ENCODE assay signal across 8 mouse cellular contexts in the genomic region with DNA sequence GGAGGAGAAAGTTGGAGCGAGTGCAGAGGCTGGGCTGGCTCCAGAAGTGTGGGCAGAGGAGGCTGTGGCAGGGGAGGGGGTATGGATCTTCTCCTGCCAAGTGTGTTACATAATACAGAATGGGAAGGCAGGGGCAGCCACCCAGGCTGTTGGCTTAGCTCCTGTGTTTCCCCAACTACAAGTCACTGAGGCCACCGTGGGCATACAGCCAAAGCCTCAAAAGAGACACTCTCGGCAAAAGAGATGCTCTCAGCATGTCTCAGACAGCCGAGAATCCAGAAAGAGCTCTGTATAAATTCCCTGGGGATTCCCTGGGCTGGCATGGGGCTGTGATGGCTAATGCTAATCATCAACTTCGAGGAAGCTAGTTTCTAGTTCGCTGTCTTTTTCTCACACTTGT.
DNase-seq lines count a peak whose midpoint lies in the region; ATAC-seq and TF ChIP-seq lines count a peak whose summit lies in the region.

No protein-coding gene starts in this region.

- H3K79me2 ChIP-seq in CH12.LX (replicated peaks; ENCODE audit: control insufficient read depth, extremely low read depth, insufficient read depth, poor library complexity, severe bottlenecking) = no peaks in the 10 kb centered on the region

- ATAC-seq in forebrain, embryonic 13.5 days = peak; percentile 57; the same call in 1 of the 2 replicates
- no peak for ATAC-seq in liver, postnatal 0 days

- H3K4me2 ChIP-seq in forebrain, embryonic 13.5 days = no peak overlapping the region
- peak overlapping the region; percentile 64 for H3K4me2 ChIP-seq in CH12.LX (ENCODE audit: insufficient read depth, low read depth, poor library complexity, severe bottlenecking)
- no peak overlapping the region for H3K4me2 ChIP-seq in liver, postnatal 0 days (ENCODE audit: low read depth, low read length)

- TF ChIP-seq POLR2A in CH12.LX (IDR thresholded peaks at IDR 0.05; ENCODE audit: low read depth, low read length) = no peak

- no peak for DNase-seq in forebrain, embryonic 10.5 days (ENCODE audit: extremely low spot score, low spot score)
- peak; percentile 35 for DNase-seq in CH12.LX (ENCODE audit: extremely low read depth)
- peak; percentile 37 to 74 for DNase-seq in cerebellum, postnatal 4 days (ENCODE audit: low spot score in 2 of 2)
- DNase-seq in left cerebral cortex, postnatal 10 days (ENCODE audit: extremely low spot score in 1 of 2, low spot score in 2 of 2) = peak; percentile 48 to 58
- no peak for DNase-seq in testis, postnatal 10 days (ENCODE audit: low spot score)
- DNase-seq in kidney, postnatal 25 days = no peak
- no peak for DNase-seq in liver, postnatal 0 days

- no peaks in the 10 kb centered on the region for H3K9me3 ChIP-seq in forebrain, embryonic 13.5 days (replicated peaks)
- H3K9me3 ChIP-seq in forebrain, embryonic 10.5 days = no peaks in the 10 kb centered on the region
- H3K9me3 ChIP-seq in CH12.LX (replicated peaks; ENCODE audit: low read length) = peaks cover 3% of the 10 kb centered on the region
- H3K9me3 ChIP-seq in liver, postnatal 0 days (ENCODE audit: low read length) = no peaks in the 10 kb centered on the region

- TF ChIP-seq EP300 in CH12.LX (IDR thresholded peaks at IDR 0.05; ENCODE audit: low read length) = no peak
- no peak for TF ChIP-seq EP300 in liver, postnatal 0 days (IDR thresholded peaks at IDR 0.05; ENCODE audit: low read depth)

- H3K4me1 ChIP-seq in forebrain, embryonic 13.5 days = 0 out of 2 replicates have a peak, but pooled peaks cover 3% of the 10 kb centered on the region
- H3K4me1 ChIP-seq in forebrain, embryonic 10.5 days = no peaks in the 10 kb centered on the region
- peaks cover 19 to 35% of the 10 kb centered on the region in 2 experiments for H3K4me1 ChIP-seq in CH12.LX (ENCODE audit: control insufficient read depth in 1 of 2, insufficient read depth in 2 of 2)
- H3K4me1 ChIP-seq in liver, postnatal 0 days (ENCODE audit: insufficient read depth) = no peaks in the 10 kb centered on the region

- WGBS in forebrain, embryonic 13.5 days = 54% methylated on average over 6 of the region's 6 CpGs
- WGBS in forebrain, embryonic 10.5 days = 78% methylated on average over 6 of the region's 6 CpGs
- 73% methylated on average over 6 of the region's 6 CpGs for WGBS in liver, postnatal 0 days (ENCODE audit: insufficient replicate concordance)

- in situ Hi-C loops in CH12.LX (cut with MboI; ENCODE audit: low pct_ligation_motif_present, low pct_unique_long_range_greater_than_20kb, low sequenced_read_pairs) = no loop called here

- H3K27me3 ChIP-seq in forebrain, embryonic 13.5 days = no peaks in the 10 kb centered on the region; the same call in 1 of the 2 replicates
- H3K27me3 ChIP-seq in forebrain, embryonic 10.5 days (ENCODE audit: poor library complexity, severe bottlenecking) = no peaks in the 10 kb centered on the region
- peaks cover 2% of the 10 kb centered on the region for H3K27me3 ChIP-seq in CH12.LX (replicated peaks)
- no peaks in the 10 kb centered on the region for H3K27me3 ChIP-seq in liver, postnatal 0 days (ENCODE audit: insufficient read depth, low read length)

- intact Hi-C loops in left cerebral cortex, postnatal 10 days (cut with DNase I) = no loop called here

- no peaks in the 10 kb centered on the region for H3K36me3 ChIP-seq in forebrain, embryonic 13.5 days (ENCODE audit: poor library complexity, severe bottlenecking)
- no peaks in the 10 kb centered on the region for H3K36me3 ChIP-seq in forebrain, embryonic 10.5 days (replicated peaks)
- no peaks in the 10 kb centered on the region for H3K36me3 ChIP-seq in CH12.LX (replicated peaks in 1 of 2; ENCODE audit: control insufficient read depth in 1 of 2, insufficient read depth in 1 of 2, low read length in 1 of 2)
- no peaks in the 10 kb centered on the region for H3K36me3 ChIP-seq in liver, postnatal 0 days (replicated peaks; ENCODE audit: insufficient read depth, low read length)

- no peak overlapping the region for H3K9ac ChIP-seq in forebrain, embryonic 13.5 days
- no peak overlapping the region for H3K9ac ChIP-seq in CH12.LX (ENCODE audit: insufficient read depth, low read depth)
- H3K9ac ChIP-seq in liver, postnatal 0 days (replicated peaks) = no peak overlapping the region

- dilution Hi-C loops in CH12.LX (cut with MboI; ENCODE audit: extremely low pct_ligation_motif_present, extremely low pct_unique_long_range_greater_than_20kb, low sequenced_read_pairs) = no loop called here

- TF ChIP-seq CTCF in CH12.LX (conservative IDR thresholded peaks at IDR 0.05 in 1 of 2, IDR thresholded peaks at IDR 0.05 in 1 of 2; ENCODE audit: low read depth in 2 of 2, low read length in 2 of 2) = no peak
- TF ChIP-seq CTCF in liver, postnatal 0 days (IDR thresholded peaks at IDR 0.05; ENCODE audit: low read depth) = no peak

- no peak overlapping the region for H3K4me3 ChIP-seq in forebrain, embryonic 13.5 days
- no peak overlapping the region for H3K4me3 ChIP-seq in forebrain, embryonic 10.5 days
- no peak overlapping the region for H3K4me3 ChIP-seq in CH12.LX (replicated peaks in 1 of 3; ENCODE audit: low read depth in 2 of 3, low read length in 2 of 3, poor library complexity in 1 of 3)
- no peak overlapping the region for H3K4me3 ChIP-seq in liver, postnatal 0 days (ENCODE audit: low read depth, low read length)

- no peak for TF ChIP-seq RAD21 in CH12.LX (IDR thresholded peaks at IDR 0.05; ENCODE audit: low read depth, low read length)

- H3K27ac ChIP-seq in forebrain, embryonic 13.5 days = no peak overlapping the region
- H3K27ac ChIP-seq in forebrain, embryonic 10.5 days = no peak overlapping the region
- no peak overlapping the region for H3K27ac ChIP-seq in CH12.LX (ENCODE audit: insufficient read depth, low read depth)
- H3K27ac ChIP-seq in liver, postnatal 0 days (ENCODE audit: low read depth) = no peak overlapping the region

TF ChIP-seq in CH12.LX, 34 proteins besides CTCF, POLR2A, EP300 and RAD21:
- peak; percentile 32; the same call in 1 of the 2 replicates for TF ChIP-seq IRF4 (IDR thresholded peaks at IDR 0.05; ENCODE audit: low read depth, low read length)
- no peak for TF ChIP-seq NELFE (IDR thresholded peaks at IDR 0.05; ENCODE audit: low read depth, low read length)
- TF ChIP-seq MYC (IDR thresholded peaks at IDR 0.05; ENCODE audit: low read depth, low read length) = no peak
TF ChIP-seq in CH12.LX: peak in this region for 1.

Comparison
In these comparisons a context has a peak if more than half of its experiments do, and no peak if none do; other contexts are left out.
1. DNase-seq: peak in CH12.LX (single experiment), cerebellum, postnatal 4 days (2 of 2) and left cerebral cortex, postnatal 10 days (2 of 2); none in forebrain, embryonic 10.5 days (single experiment), testis, postnatal 10 days (single experiment), kidney, postnatal 25 days (0 of 2) and liver, postnatal 0 days (single experiment).